Comparison of ENCODE assay signal across 17 mouse cellular contexts in the genomic region with DNA sequence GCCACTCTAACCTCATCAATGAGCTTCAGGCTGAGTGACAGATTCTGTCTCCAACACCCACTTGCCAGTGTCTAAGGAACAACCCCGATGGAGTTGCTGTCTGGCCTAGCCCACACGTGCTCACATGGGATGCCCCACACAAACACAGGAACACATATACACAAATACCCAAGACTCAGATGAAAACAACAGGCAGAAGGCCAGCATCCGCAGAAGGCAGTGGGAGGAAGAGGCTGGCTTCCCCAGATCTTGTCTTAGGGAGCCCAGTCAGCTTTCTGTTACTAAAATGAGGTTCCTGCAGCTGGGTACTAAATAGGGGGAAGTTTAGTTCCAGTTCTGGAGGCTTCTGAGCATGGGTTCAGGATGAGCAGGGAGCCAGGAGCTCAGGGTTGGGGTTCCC.
DNase-seq lines count a peak whose midpoint lies in the region; ATAC-seq and TF ChIP-seq lines count a peak whose summit lies in the region.
"Had no signal": no experiment of that assay in that cellular context is flagged by ENCODE, and none has a peak within 500 bp of the region (broad histone marks: within the 10 kb centered on the region; RNA-seq: fewer than 3 reads in every experiment).

No protein-coding gene starts in this region.

- no peaks in the 10 kb centered on the region for H3K27me3 ChIP-seq in liver, embryonic 12.5 days (replicated peaks)
- H3K27me3 ChIP-seq: intestine, embryonic 15.5 days; lung, embryonic 15.5 days had no signal

- no peaks in the 10 kb centered on the region for H3K36me3 ChIP-seq in liver, embryonic 12.5 days
- H3K36me3 ChIP-seq: intestine, embryonic 15.5 days; lung, embryonic 15.5 days; midbrain, embryonic 10.5 days had no signal

- no peak overlapping the region for H3K4me2 ChIP-seq in liver, embryonic 12.5 days
- H3K4me2 ChIP-seq: intestine, embryonic 15.5 days; lung, embryonic 15.5 days had no signal

- no peaks in the 10 kb centered on the region for H3K9me3 ChIP-seq in liver, embryonic 12.5 days (replicated peaks)
- H3K9me3 ChIP-seq: intestine, embryonic 15.5 days; lung, embryonic 15.5 days; midbrain, embryonic 10.5 days had no signal

- peak; percentile 44 for DNase-seq in lung, postnatal 10 days
- DNase-seq in lung, adult 2 months = no peak
- DNase-seq in layer of hippocampus, adult 18-20 months (ENCODE audit: low spot score in 2 of 2) = peak; percentile 68 to 79
- peak; percentile 41 to 47 for DNase-seq in left cerebral cortex, postnatal 10 days (ENCODE audit: extremely low spot score in 1 of 2, low spot score in 2 of 2)
- DNase-seq in adrenal gland, adult 18-20 months (ENCODE audit: low spot score in 2 of 2) = no peak
- no peak for DNase-seq in kidney, adult 18-20 months
- DNase-seq: adrenal gland, postnatal 14 days; kidney, postnatal 36 days; liver; spleen, adult 18-20 months; thymus, postnatal 4 days had no signal

- H3K9ac ChIP-seq in liver, embryonic 12.5 days = no peak overlapping the region
- H3K9ac ChIP-seq: intestine, embryonic 15.5 days; lung, embryonic 15.5 days had no signal

- intact Hi-C loops in left cerebral cortex, postnatal 10 days (cut with DNase I) = no loop called here

- no peak for TF ChIP-seq CTCF in lung, adult 2 months (IDR thresholded peaks at IDR 0.05; ENCODE audit: insufficient read depth, low read length)

- H3K4me1 ChIP-seq in lung, adult 2 months (ENCODE audit: control insufficient read depth, insufficient read depth, low read length) = peaks cover 21% of the 10 kb centered on the region
- peaks cover 11% of the 10 kb centered on the region; the same call in 1 of the 2 replicates for H3K4me1 ChIP-seq in liver, embryonic 12.5 days

- H3K27ac ChIP-seq in liver, embryonic 12.5 days = no peak overlapping the region
- H3K27ac ChIP-seq: intestine, embryonic 15.5 days; lung, embryonic 15.5 days; midbrain, embryonic 10.5 days; stomach, postnatal 0 days had no signal

- no peak overlapping the region for H3K4me3 ChIP-seq in lung, adult 2 months (replicated peaks; ENCODE audit: extremely low read depth, low read depth, low read length)
- H3K4me3 ChIP-seq in liver, embryonic 12.5 days = no peak overlapping the region
- H3K4me3 ChIP-seq: intestine, embryonic 15.5 days; lung, embryonic 15.5 days; midbrain, embryonic 10.5 days; myocyte had no signal

- no peak for ATAC-seq in liver, embryonic 12.5 days
- ATAC-seq: intestine, embryonic 15.5 days had no signal

- TF ChIP-seq POLR2A in lung, adult 2 months (IDR thresholded peaks at IDR 0.05; ENCODE audit: borderline replicate concordance, extremely low read depth, low read depth, low read length) = no peak

- 48% methylated on average over 3 of the region's 3 CpGs for WGBS in lung, adult 2 months
- 60% methylated on average over 3 of the region's 3 CpGs for WGBS in liver, embryonic 12.5 days (ENCODE audit: insufficient replicate concordance)

Comparison
In these comparisons a context has a peak if more than half of its experiments do, and no peak if none do; other contexts are left out.
1. DNase-seq: peak in lung, postnatal 10 days (single experiment), layer of hippocampus, adult 18-20 months (2 of 2) and left cerebral cortex, postnatal 10 days (2 of 2); none in lung, adult 2 months (single experiment), adrenal gland, adult 18-20 months (0 of 2) and kidney, adult 18-20 months (single experiment).